Mouse (Mus musculus): ENCODE data around the gene Apoe.
"Not testable (repeated sequence)": the region's sequence is repeated elsewhere in the genome, so short reads cannot be mapped to it uniquely, and the experiment has no call there.

The Apoe gene

GRCm38 (mm10) chr7:19691873-19692865, 6.8 kb downstream of the Apoe start, which contains the start of gene Apoc1:
Gene Apoc1 (minus strand): TSS chr7:19692660.
- DNase-seq (ENCODE audit: low spot score in 2 of 2) = no peak

GRCm38 (mm10) chr7:19691434-19691833, 7.6 kb downstream of the Apoe start:
- no peak for DNase-seq (ENCODE audit: low spot score in 2 of 2)

GRCm38 (mm10) chr7:19690845-19691244, 8.1 kb downstream of the Apoe start:
- no peak for DNase-seq (ENCODE audit: low spot score in 2 of 2)

- DNase-seq (ENCODE audit: low spot score in 2 of 2) = no peak
These were observed 10.4 kb downstream of the Apoe start for GRCm38 (mm10) chr7:19688611-19689010.

GRCm38 (mm10) chr7:19688101-19688500, 10.9 kb downstream of the Apoe start:
- DNase-seq (ENCODE audit: low spot score in 2 of 2) = no peak

- DNase-seq (ENCODE audit: low spot score in 2 of 2) = not testable (repeated sequence)
These were observed 11.9 kb downstream of the Apoe start for GRCm38 (mm10) chr7:19686927-19687583.

- no peak for DNase-seq (ENCODE audit: low spot score in 2 of 2)
These were observed 12.5 kb downstream of the Apoe start for GRCm38 (mm10) chr7:19686521-19686920.

- no peak for DNase-seq (ENCODE audit: low spot score in 2 of 2)
These were observed 13.6 kb downstream of the Apoe start for GRCm38 (mm10) chr7:19685374-19685773.

- no peak for DNase-seq (ENCODE audit: low spot score in 2 of 2)
These were observed 15.2 kb downstream of the Apoe start for GRCm38 (mm10) chr7:19683771-19684201.

GRCm38 (mm10) chr7:19682979-19683378, 16.0 kb downstream of the Apoe start:
- DNase-seq (ENCODE audit: low spot score in 2 of 2) = no peak

GRCm38 (mm10) chr7:19681202-19681694, 17.7 kb downstream of the Apoe start, which contains the start of the genes Gm44805 and Apoc4:
Gene Gm44805 (minus strand): TSS chr7:19681423.
Gene Apoc4 (minus strand): TSS chr7:19681479.
- no peak for DNase-seq (ENCODE audit: low spot score in 2 of 2)

GRCm38 (mm10) chr7:19680702-19681101, 18.3 kb downstream of the Apoe start:
- no peak for DNase-seq (ENCODE audit: low spot score in 2 of 2)

- DNase-seq (ENCODE audit: low spot score in 2 of 2) = no peak
These were observed 20.1 kb downstream of the Apoe start for GRCm38 (mm10) chr7:19678901-19679300.

GRCm38 (mm10) chr7:19677872-19678271, 21.1 kb downstream of the Apoe start, which contains the start of gene Apoc2:
Gene Apoc2 (minus strand): TSS chr7:19677941.
- no peak for DNase-seq (ENCODE audit: low spot score in 2 of 2)

GRCm38 (mm10) chr7:19676662-19677061, 22.3 kb downstream of the Apoe start:
- DNase-seq (ENCODE audit: low spot score in 2 of 2) = no peak

- DNase-seq (ENCODE audit: low spot score in 2 of 2) = no peak
These were observed 23.2 kb downstream of the Apoe start for GRCm38 (mm10) chr7:19675824-19676223.

GRCm38 (mm10) chr7:19673083-19673699, 25.8 kb downstream of the Apoe start:
- no peak for DNase-seq (ENCODE audit: low spot score in 2 of 2)

GRCm38 (mm10) chr7:19671511-19671910, 27.5 kb downstream of the Apoe start:
- no peak for DNase-seq (ENCODE audit: low spot score in 2 of 2)

GRCm38 (mm10) chr7:19668947-19669721, 29.9 kb downstream of the Apoe start:
- peak; percentile 96 to 97 for DNase-seq (ENCODE audit: low spot score in 2 of 2)

GRCm38 (mm10) chr7:19667434-19667833, 31.6 kb downstream of the Apoe start:
- no peak for DNase-seq (ENCODE audit: low spot score in 2 of 2)

GRCm38 (mm10) chr7:19666750-19667149, 32.2 kb downstream of the Apoe start:
- DNase-seq (ENCODE audit: low spot score in 2 of 2) = no peak

All from right cerebral cortex, adult 2 months (tissue).